Mouse (Mus musculus): ENCODE results near the gene Bdkrb2.

- TF ChIP-seq CTCF (IDR thresholded peaks at IDR 0.05; ENCODE audit: low read depth, low read length), result no peak
- no peak for TF ChIP-seq POLR2A (IDR thresholded peaks at IDR 0.05; ENCODE audit: borderline replicate concordance, low read depth, low read length)
Measured at GRCm38 (mm10) chr12:105562056-105562820, 788 bp upstream of the Bdkrb2 start.
